Mouse (Mus musculus): ENCODE data around the gene Cpne5. TPM values are rescaled to one million over a fixed set of nuclear protein-coding genes. Genes with fewer than 3 reads are reported as not detected.
"Not testable (repeated sequence)": the region's sequence is repeated elsewhere in the genome, so short reads cannot be mapped to it uniquely, and the experiment has no call there.

Gene Cpne5
- polyA plus RNA-seq, 1 experiment, result 117 TPM

DNA sequence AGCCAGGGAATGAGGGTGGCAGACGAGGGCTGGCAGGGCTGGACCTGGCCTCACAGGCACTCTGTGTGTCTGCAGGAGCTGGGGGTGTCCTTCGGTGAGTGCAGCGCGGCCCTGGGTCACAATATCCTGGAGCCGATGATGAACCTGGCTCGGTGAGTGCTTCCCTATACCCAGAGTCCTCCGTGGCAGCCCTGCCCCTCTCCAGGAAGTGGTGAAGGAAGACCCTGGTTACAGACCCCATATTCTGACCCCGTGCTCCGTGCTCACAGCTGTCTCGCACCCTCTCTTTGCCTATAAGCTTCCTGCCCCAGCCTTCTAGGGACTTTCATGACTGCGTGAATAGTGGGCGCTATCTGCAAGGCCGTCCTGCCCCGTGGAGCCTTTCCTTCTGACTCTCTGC is 90.7 kb downstream of the Cpne5 start:
- DNase-seq (ENCODE audit: extremely low spot score in 1 of 2, low spot score in 1 of 2), result no peak

GRCm38 (mm10) chr17:29145101-29145500 is 92.9 kb downstream of the Cpne5 start:
- no peak for DNase-seq (ENCODE audit: extremely low spot score in 1 of 2, low spot score in 1 of 2)

- DNase-seq (ENCODE audit: extremely low spot score in 1 of 2, low spot score in 1 of 2), result no peak
Measured at GRCm38 (mm10) chr17:29143266-29143665, 94.7 kb downstream of the Cpne5 start.

DNA sequence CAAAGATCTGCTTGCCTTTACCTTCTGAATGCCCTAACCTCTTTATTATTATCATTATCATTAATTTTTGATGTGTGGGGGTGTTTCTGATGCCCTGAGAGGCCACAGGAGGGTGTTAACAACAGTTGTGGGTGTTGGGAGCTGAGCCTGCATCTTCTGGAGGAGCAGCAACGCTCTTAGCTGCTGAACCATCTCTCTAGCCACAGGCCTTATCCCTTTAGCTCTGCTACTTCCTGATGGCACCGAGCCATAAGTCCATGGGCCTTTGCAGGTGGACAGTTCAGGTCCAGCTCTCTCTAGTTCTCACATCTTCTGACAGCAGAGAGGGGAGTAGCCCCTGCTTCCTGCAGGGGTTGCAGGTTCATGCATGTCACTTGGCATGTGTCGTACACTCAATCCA is 96.4 kb downstream of the Cpne5 start:
- no peak for DNase-seq (ENCODE audit: extremely low spot score in 1 of 2, low spot score in 1 of 2)

- DNase-seq (ENCODE audit: extremely low spot score in 1 of 2, low spot score in 1 of 2), result no peak
Measured at GRCm38 (mm10) chr17:29137906-29138305, 100.1 kb downstream of the Cpne5 start.

- DNase-seq (ENCODE audit: extremely low spot score in 1 of 2, low spot score in 1 of 2), result no peak
Measured at GRCm38 (mm10) chr17:29136236-29136635, 101.7 kb downstream of the Cpne5 start.

GRCm38 (mm10) chr17:29135066-29135465 is 102.9 kb downstream of the Cpne5 start:
- no peak for DNase-seq (ENCODE audit: extremely low spot score in 1 of 2, low spot score in 1 of 2)

DNA sequence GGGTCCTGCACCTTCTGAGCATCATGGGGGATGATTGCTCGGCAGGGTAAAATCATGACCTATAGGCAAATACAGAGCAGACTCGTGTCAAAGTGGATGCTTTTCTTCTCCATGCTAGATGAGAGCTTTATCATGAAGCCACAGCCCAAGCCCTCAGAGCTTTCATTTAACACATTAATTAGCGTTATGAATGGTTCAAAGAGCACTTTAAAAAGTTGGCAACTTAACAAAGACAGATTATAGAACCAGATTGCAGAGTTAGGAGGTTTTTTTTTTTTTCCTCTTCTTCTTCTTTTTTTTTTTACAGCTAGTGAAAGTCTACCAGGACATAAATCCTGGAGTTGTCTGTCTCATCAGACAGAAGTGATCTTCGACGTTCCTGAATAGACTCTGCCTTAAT is 108.6 kb downstream of the Cpne5 start:
- no peak for DNase-seq (ENCODE audit: extremely low spot score in 1 of 2, low spot score in 1 of 2)

- DNase-seq (ENCODE audit: extremely low spot score in 1 of 2, low spot score in 1 of 2), result no peak
Measured at GRCm38 (mm10) chr17:29126561-29126960, 111.4 kb downstream of the Cpne5 start.

DNA sequence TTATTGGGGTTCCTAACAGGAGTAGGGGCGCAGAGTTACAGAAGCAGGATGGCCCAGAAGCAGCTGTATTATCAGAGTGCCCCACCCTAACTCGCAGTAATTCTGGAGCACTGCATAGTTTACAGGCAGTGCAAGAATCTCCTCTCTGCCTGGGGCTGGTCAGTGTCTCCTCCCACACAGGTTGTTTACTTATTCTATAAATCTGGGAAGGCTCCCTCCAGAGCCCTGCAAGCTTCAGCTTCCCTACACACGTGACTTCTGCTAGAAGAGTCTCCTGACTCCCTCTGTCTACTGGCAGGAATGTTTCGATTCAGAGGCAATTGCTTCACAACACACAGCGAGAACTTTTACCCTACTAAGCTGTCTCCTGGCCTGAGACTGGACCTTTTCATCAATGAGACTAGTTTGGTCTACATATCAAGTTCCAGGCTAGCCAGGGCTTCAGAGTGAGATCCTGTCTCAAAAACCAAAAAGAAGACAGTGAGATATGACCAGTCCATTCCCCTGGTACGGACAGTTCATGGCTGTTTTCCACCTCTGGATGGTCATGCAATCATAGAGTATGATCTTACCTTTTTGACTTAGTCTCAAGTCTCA is 114.3 kb downstream of the Cpne5 start:
- no peak for DNase-seq (ENCODE audit: extremely low spot score in 1 of 2, low spot score in 1 of 2)

- no peak for DNase-seq (ENCODE audit: extremely low spot score in 1 of 2, low spot score in 1 of 2)
Measured at GRCm38 (mm10) chr17:29122817-29123216, 115.2 kb downstream of the Cpne5 start.

- no peak for DNase-seq (ENCODE audit: extremely low spot score in 1 of 2, low spot score in 1 of 2)
Measured at GRCm38 (mm10) chr17:29120666-29121065, 117.3 kb downstream of the Cpne5 start.

DNA sequence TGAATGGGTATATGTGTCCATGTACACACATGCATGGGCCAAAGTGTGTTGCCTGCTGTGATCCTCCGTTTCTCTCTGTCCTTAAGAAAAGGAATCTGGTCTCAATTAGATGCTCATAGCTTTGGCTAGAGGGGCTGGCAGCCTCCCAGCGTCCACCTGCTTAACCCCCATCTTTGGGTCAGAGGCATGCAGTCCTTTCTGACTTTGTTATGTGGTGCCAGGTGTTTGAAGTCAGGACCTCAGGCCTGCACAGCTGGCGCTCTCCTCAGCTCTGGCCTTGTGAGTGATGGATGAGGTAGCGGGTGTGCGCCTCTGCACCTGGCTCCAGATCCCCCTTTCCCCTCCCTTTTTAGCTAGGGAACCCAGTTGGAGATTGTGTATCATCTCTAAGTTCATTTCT is 119.9 kb downstream of the Cpne5 start:
- DNase-seq (ENCODE audit: extremely low spot score in 1 of 2, low spot score in 1 of 2), result no peak

DNA sequence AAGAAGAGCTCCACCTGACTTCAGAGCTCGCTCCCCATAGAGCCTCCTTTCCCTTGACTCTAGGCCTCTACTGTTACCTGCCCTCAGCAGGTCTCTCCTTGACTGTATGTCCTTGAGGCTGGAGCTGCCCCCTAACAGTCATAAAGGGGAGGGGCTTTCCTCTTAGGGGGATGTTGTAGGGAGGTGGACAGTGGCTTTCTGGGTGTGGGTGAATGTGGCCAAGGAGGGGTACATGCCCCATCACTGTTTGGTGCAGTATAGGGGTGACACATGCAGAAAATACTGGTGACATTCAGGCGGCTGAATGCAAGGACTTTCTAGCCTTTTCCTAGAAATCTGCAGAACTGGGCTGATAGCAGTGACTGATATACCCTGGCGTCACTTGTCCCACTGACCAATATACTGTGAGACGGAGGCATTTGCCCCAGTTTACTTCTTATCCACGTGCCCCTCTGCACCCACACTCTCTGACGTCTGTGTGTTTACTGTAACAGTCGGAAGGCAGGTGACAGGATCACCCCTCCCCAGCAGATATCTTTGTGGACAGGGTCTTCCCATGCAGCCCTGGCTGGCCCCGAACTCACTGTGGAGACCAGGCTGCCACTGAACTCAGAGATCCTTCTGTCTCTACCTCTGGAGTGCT is 120.8 kb downstream of the Cpne5 start:
- no peak for DNase-seq (ENCODE audit: extremely low spot score in 1 of 2, low spot score in 1 of 2)

- no peak for DNase-seq (ENCODE audit: extremely low spot score in 1 of 2, low spot score in 1 of 2)
Measured at GRCm38 (mm10) chr17:29116023-29116422, 121.9 kb downstream of the Cpne5 start.

DNA sequence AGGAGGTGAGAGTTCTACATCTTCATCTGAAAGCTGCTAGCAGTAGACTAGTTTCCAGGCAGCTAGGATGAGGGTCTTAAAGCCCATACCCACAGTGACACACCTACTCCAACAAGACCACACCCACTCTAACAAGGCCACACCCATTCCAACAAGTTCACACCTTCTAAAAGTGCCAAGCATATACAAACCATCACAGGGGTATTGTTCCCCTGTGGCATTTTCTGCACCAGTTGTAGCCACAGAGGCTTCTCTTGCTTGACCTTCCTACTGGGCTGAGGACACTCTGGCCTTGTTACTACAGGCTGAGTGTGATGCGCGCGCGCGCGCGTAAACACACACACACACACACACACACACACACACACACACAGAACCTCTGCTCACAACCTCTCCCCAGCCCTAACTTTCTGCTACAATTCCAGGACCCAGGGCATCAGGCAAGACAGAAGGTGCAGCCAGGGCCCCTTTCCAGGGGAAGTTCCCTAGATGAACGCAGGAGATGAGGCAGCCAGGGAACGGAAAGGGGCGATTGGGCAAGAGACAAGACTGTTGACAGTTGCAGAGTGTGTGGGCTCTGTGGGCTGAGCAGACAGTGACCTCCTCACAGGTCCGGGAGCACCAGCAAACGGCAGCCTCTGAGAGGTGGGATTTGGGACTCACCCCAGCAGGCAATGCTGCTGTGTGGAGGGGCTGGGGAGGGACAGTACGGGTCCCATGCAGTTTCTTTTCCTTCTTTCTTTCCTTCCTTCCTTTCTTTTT is 124.2 kb downstream of the Cpne5 start, which contains the start of gene Rab44:
Gene Rab44, plus strand, starts transcription at position 555 of the 762 bp plus-strand sequence.
- DNase-seq (ENCODE audit: extremely low spot score in 1 of 2, low spot score in 1 of 2), result no peak

GRCm38 (mm10) chr17:29111332-29111731 is 126.6 kb downstream of the Cpne5 start:
- no peak for DNase-seq (ENCODE audit: extremely low spot score in 1 of 2, low spot score in 1 of 2)

- DNase-seq (ENCODE audit: extremely low spot score in 1 of 2, low spot score in 1 of 2), result not testable (repeated sequence)
Measured at GRCm38 (mm10) chr17:29110356-29110755, 127.6 kb downstream of the Cpne5 start.
